Mouse (Mus musculus) limb, embryonic 13.5 days (tissue): Measurements from ENCODE around the gene Nckap5l. TPM values are rescaled to one million over a fixed set of nuclear protein-coding genes. Genes with fewer than 3 reads are reported as not detected.
A peak's percentile ranks its signal among the peaks of the same experiment; 100 is the strongest.

ENCODE experiments used
- ATAC-seq: fragments of 200-750 bp; cut with Nextera tagmentation; 2 replicates; pipeline ENCODE4 v1.8.0; 2017; ENCODE audit warnings: low read depth, moderate number of reproducible peaks, moderate TSS enrichment; ENCODE audit not compliant: low FRiP score
- H3K27ac ChIP-seq: fragments of 300-500 bp; sonication (generic); 2 replicates; pipeline ENCODE4 v1.5.1; 2015; ENCODE audit warnings: inconsistent platforms, mild to moderate bottlenecking, moderate library complexity
- H3K27me3 ChIP-seq: fragments of 300-500 bp; sonication (generic); 2 replicates; pipeline ENCODE4 v1.6.1; 2015; ENCODE audit warnings: mild to moderate bottlenecking, inconsistent platforms
- H3K36me3 ChIP-seq: fragments of 300-500 bp; sonication (generic); 2 replicates; pipeline ENCODE4 v1.6.1; 2015; ENCODE audit warnings: inconsistent platforms, mild to moderate bottlenecking, moderate library complexity
- H3K4me1 ChIP-seq: fragments of 300-500 bp; sonication (generic); 2 replicates; pipeline ENCODE4 v1.6.1; 2015; ENCODE audit warnings: inconsistent platforms
- H3K4me2 ChIP-seq: fragments of 300-500 bp; sonication (generic); replicated peaks from 2 replicates; pipeline ENCODE4 v1.6.1; 2015; ENCODE audit warnings: inconsistent platforms, mild to moderate bottlenecking, moderate library complexity
- H3K4me3 ChIP-seq: fragments of 300-500 bp; sonication (generic); 2 replicates; pipeline ENCODE4 v1.5.1; 2015; ENCODE audit warnings: moderate library complexity, mild to moderate bottlenecking, inconsistent platforms
- H3K9ac ChIP-seq: fragments of 300-500 bp; sonication (generic); 2 replicates; pipeline ENCODE4 v1.6.1; 2015; ENCODE audit warnings: mild to moderate bottlenecking, inconsistent platforms
- H3K9me3 ChIP-seq: fragments of 300-500 bp; sonication (generic); 2 replicates; pipeline ENCODE4 v1.6.1; 2016; ENCODE audit warnings: inconsistent platforms
- WGBS: fragments of 180-500 bp; shearing (Covaris S2); methylation state at CpG from one replicate; pipeline ENCODE4 v1.1.7; 2015; 5-methylcytosine and 5-hydroxymethylcytosine counted together
- polyA plus RNA-seq: library from polyadenylated mRNA; unstranded; fragments of >200 nt; fragmentation: Nextera tagmentation; extraction: Ambion mirVana; gene quantifications from 2 replicates; pipeline ENCODE4 v1.2.1, GENCODE M21; 2015

Gene Nckap5l
- polyA plus RNA-seq, 1 experiment from 2014 or later = 14.0 TPM

DNA sequence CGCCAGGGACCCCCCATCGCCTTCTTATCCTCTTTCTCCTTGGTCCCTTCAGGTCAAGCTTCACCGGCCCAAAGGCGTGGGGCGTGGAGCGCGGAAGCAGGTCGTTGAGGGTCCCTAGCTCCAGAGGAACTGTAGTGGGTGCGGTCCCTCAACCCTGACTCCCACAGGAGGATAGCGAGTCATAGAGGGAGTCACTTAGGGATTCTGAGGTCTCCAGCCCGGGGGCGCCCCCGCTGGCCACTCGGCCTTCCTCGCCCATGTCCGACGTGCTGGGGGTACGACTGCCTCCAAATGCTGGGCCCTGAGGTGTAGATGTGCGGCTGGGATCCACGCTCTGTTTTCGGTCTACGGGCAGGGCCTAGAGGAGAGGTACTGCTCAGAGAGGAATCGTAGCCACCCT is 35.0 kb downstream of the Nckap5l start:
- 94% methylated on average over 23 of the region's 23 CpGs for WGBS

DNA sequence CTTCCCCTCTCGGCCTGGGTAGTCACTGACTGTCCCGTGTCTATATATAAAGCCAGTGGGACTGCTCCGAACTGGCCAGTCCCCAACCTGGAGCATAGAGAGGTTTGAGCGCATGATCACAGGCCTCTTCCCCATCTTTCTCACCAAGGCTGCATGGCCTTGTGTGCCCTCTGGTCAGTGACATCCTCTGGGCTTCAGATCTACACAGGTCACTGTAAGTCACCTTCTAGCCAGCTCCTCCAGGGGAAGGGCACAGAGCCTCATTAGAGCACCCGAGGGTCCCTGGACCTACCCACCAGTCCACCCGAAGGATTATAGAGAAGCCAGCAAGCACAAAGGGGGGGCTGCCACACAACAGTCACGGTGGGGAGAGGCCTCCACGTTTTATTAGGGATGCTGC is 35.9 kb downstream of the Nckap5l start:
- H3K27ac ChIP-seq = peak overlapping the region; percentile 95
- no peaks in the 10 kb centered on the region for H3K27me3 ChIP-seq
- no peak overlapping the region for H3K9ac ChIP-seq
- no peak overlapping the region for H3K4me3 ChIP-seq
- no peak overlapping the region for H3K4me2 ChIP-seq
- WGBS = 82% methylated on average over 8 of the region's 8 CpGs
- peaks cover 38% of the 10 kb centered on the region for H3K4me1 ChIP-seq
- no peaks in the 10 kb centered on the region for H3K9me3 ChIP-seq
- H3K36me3 ChIP-seq = peaks cover 54% of the 10 kb centered on the region
- ATAC-seq = no peak

More for the DNA sequence above, 35.0 kb downstream of the Nckap5l start:
- no peak for ATAC-seq
- Histone ChIP-seq H3K9me3 (no peaks in the 10 kb centered on the region), H3K36me3 (peaks cover 63% of the 10 kb centered on the region), H3K27ac (peak overlapping the region; percentile 95), H3K4me3 (no peak overlapping the region), H3K9ac (no peak overlapping the region), H3K4me1 (peaks cover 37% of the 10 kb centered on the region), H3K27me3 (no peaks in the 10 kb centered on the region), H3K4me2 (no peak overlapping the region)

- H3K27ac ChIP-seq = peak overlapping the region; percentile 95
- no peaks in the 10 kb centered on the region for H3K27me3 ChIP-seq
These were observed 36.4 kb downstream of the Nckap5l start for GRCm38 (mm10) chr15:99421152-99421551.

DNA sequence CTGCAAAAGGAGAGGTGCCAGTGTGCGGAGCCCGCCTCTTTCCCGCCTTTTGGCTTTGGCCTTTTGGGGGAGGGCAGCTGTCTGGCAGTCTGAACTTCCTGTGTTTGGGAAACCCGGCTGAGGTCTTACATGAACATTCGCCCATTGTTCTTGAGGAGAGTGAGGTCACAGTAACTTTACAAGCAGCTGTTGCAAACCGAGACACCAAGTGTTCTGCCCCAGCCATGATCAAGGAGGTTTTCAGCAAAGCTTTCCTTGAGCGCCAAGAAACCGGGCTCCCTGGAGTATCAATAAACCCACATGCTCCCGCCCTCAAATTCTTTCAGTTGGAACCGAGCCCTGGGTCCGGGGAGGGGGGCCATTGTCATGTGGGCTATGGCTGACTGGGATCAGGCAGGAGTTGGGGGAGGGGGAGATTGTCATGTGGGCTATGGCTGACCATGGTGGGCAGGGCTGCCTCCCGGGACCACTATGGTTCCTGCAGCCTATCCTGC is 37.0 kb downstream of the Nckap5l start:
- Histone ChIP-seq H3K4me3 (peak overlapping the region; percentile 14; the same call in 1 of the 2 replicates), H3K27me3 (no peaks in the 10 kb centered on the region), H3K36me3 (peaks cover 43% of the 10 kb centered on the region), H3K9me3 (no peaks in the 10 kb centered on the region), H3K4me2 (peak overlapping the region; percentile 51), H3K4me1 (peaks cover 41% of the 10 kb centered on the region), H3K9ac (0 out of 2 replicates have a peak overlapping the region, but pooled peaks have one; percentile 2), H3K27ac (peak overlapping the region; percentile 95)
- 6% methylated on average over 12 of the region's 12 CpGs for WGBS
- ATAC-seq = peak; percentile 89

More at GRCm38 (mm10) chr15:99421152-99421551, 36.4 kb downstream of the Nckap5l start:
- 58% methylated on average over 9 of the region's 9 CpGs for WGBS
- Histone ChIP-seq H3K36me3 (peaks cover 49% of the 10 kb centered on the region), H3K4me3 (0 out of 2 replicates have a peak overlapping the region, but pooled peaks have one; percentile 14), H3K9me3 (no peaks in the 10 kb centered on the region), H3K4me1 (peaks cover 40% of the 10 kb centered on the region), H3K4me2 (peak overlapping the region; percentile 51), H3K9ac (no peak overlapping the region)
- no peak; the same call in none of the 2 replicates for ATAC-seq

- WGBS = 17% methylated on average over 5 of the region's 5 CpGs
- no peaks in the 10 kb centered on the region for H3K27me3 ChIP-seq
- H3K4me2 ChIP-seq = peak overlapping the region; percentile 51
- H3K4me1 ChIP-seq = peaks cover 41% of the 10 kb centered on the region
- H3K9ac ChIP-seq = no peak overlapping the region
- no peaks in the 10 kb centered on the region for H3K9me3 ChIP-seq
- no peak for ATAC-seq
- H3K27ac ChIP-seq = peak overlapping the region; percentile 95
- peaks cover 38% of the 10 kb centered on the region for H3K36me3 ChIP-seq
- H3K4me3 ChIP-seq = 0 out of 2 replicates have a peak overlapping the region, but pooled peaks have one; percentile 14
These were observed 37.4 kb downstream of the Nckap5l start for GRCm38 (mm10) chr15:99420101-99420500.

GRCm38 (mm10) chr15:99417692-99418271 is 39.8 kb downstream of the Nckap5l start:
- 31% methylated on average over 17 of the region's 17 CpGs for WGBS
- ATAC-seq = no peak
- Histone ChIP-seq H3K36me3 (peaks cover 15% of the 10 kb centered on the region), H3K4me1 (peaks cover 41% of the 10 kb centered on the region), H3K27ac (peak overlapping the region; percentile 28; the same call in 1 of the 2 replicates), H3K9ac (no peak overlapping the region), H3K27me3 (no peaks in the 10 kb centered on the region), H3K4me3 (no peak overlapping the region), H3K4me2 (no peak overlapping the region; the same call in 1 of the 2 replicates), H3K9me3 (no peaks in the 10 kb centered on the region)

- H3K27me3 ChIP-seq = no peaks in the 10 kb centered on the region
- no peak overlapping the region; the same call in 1 of the 2 replicates for H3K27ac ChIP-seq
- H3K4me1 ChIP-seq = peaks cover 35% of the 10 kb centered on the region
- no peak overlapping the region for H3K4me2 ChIP-seq
- no peak for ATAC-seq
- no peak overlapping the region for H3K9ac ChIP-seq
- no peaks in the 10 kb centered on the region for H3K9me3 ChIP-seq
- no peak overlapping the region for H3K4me3 ChIP-seq
- 31% methylated on average over 4 of the region's 4 CpGs for WGBS
- peaks cover 7% of the 10 kb centered on the region for H3K36me3 ChIP-seq
These were observed 40.6 kb downstream of the Nckap5l start for GRCm38 (mm10) chr15:99416957-99417356.

- Histone ChIP-seq H3K4me2 (0 out of 2 replicates have a peak overlapping the region, but pooled peaks have one; percentile 5), H3K27ac (no peak overlapping the region), H3K9ac (no peak overlapping the region), H3K4me3 (no peak overlapping the region), H3K9me3 (no peaks in the 10 kb centered on the region), H3K4me1 (peaks cover 30% of the 10 kb centered on the region), H3K27me3 (no peaks in the 10 kb centered on the region), H3K36me3 (peaks cover 1% of the 10 kb centered on the region; the same call in 1 of the 2 replicates)
- 20% methylated on average over 13 of the region's 13 CpGs for WGBS
- ATAC-seq = no peak
These were observed 41.1 kb downstream of the Nckap5l start for GRCm38 (mm10) chr15:99416348-99416882.

GRCm38 (mm10) chr15:99415793-99416192 is 41.8 kb downstream of the Nckap5l start:
- Histone ChIP-seq H3K9ac (no peak overlapping the region), H3K4me3 (no peak overlapping the region), H3K36me3 (peaks cover 5% of the 10 kb centered on the region; the same call in 1 of the 2 replicates), H3K9me3 (no peaks in the 10 kb centered on the region), H3K4me2 (no peak overlapping the region), H3K4me1 (peaks cover 24% of the 10 kb centered on the region), H3K27ac (no peak overlapping the region), H3K27me3 (no peaks in the 10 kb centered on the region)
- ATAC-seq = no peak
- 19% methylated on average over 2 of the region's 2 CpGs for WGBS

GRCm38 (mm10) chr15:99411747-99412146 is 45.8 kb downstream of the Nckap5l start:
- H3K4me2 ChIP-seq = no peak overlapping the region
- no peak for ATAC-seq
- H3K4me1 ChIP-seq = peaks cover 4% of the 10 kb centered on the region; the same call in 1 of the 2 replicates
- WGBS = 52% methylated on average over 14 of the region's 14 CpGs
- peaks cover 45% of the 10 kb centered on the region for H3K36me3 ChIP-seq
- no peaks in the 10 kb centered on the region for H3K9me3 ChIP-seq
- H3K9ac ChIP-seq = no peak overlapping the region
- no peaks in the 10 kb centered on the region for H3K27me3 ChIP-seq
- H3K4me3 ChIP-seq = no peak overlapping the region
- H3K27ac ChIP-seq = no peak overlapping the region

- Histone ChIP-seq H3K9me3 (no peaks in the 10 kb centered on the region), H3K4me2 (no peak overlapping the region), H3K4me3 (no peak overlapping the region), H3K27me3 (no peaks in the 10 kb centered on the region), H3K36me3 (peaks cover 74% of the 10 kb centered on the region), H3K27ac (no peak overlapping the region), H3K9ac (no peak overlapping the region), H3K4me1 (no peaks in the 10 kb centered on the region)
- 87% methylated on average over 9 of the region's 9 CpGs for WGBS
- ATAC-seq = no peak
These were observed 48.7 kb downstream of the Nckap5l start for GRCm38 (mm10) chr15:99408845-99409244.

- Histone ChIP-seq H3K9ac (no peak overlapping the region), H3K36me3 (peaks cover 92% of the 10 kb centered on the region), H3K4me2 (no peak overlapping the region), H3K27ac (no peak overlapping the region), H3K9me3 (no peaks in the 10 kb centered on the region), H3K27me3 (no peaks in the 10 kb centered on the region), H3K4me1 (no peaks in the 10 kb centered on the region), H3K4me3 (no peak overlapping the region)
- ATAC-seq = no peak
- WGBS = 91% methylated on average over 15 of the region's 15 CpGs
These were observed 50.5 kb downstream of the Nckap5l start for GRCm38 (mm10) chr15:99406986-99407570.
